Mouse (Mus musculus): ENCODE data around the gene Pdgfb.

The Pdgfb gene

DNA sequence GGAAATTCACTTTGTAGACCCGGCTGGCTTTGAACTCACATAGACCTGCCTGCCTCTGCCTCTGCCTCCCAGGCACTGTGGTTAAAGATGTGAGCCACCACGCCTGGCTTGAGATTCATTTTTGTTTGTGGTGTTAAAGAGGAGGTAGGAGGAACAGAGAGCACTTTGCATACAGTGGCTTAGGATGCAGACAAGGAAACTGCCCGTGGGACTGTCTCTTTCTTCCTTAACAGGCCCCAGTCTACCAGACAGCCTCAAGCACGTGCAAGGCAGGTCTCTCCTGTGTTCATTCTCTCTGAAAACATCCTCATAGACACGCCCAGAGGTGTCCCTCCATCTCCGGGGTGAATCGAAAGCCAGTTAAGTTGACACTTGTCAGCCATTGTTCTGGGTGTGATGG lies 19.6 kb upstream of the Pdgfb start:
- no peak for DNase-seq

DNA sequence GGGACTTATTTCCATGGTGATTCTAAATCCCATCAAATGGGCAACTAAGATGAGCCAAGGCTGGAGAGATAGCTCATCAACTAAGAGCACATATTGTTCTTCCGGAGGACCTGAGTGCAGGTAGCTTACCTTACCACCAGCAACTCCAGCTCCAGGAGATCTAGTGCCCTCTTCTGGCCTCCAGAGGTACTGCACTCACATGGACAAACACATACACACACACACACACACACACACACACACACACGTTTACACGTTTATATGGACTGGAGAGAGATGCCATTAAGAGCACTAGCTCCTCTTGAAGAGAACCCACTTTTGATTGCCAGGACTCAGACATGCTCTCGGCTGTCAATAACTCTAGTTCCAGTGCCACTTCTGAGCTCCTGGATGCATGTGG lies 16.4 kb upstream of the Pdgfb start:
- DNase-seq, result no peak

DNA sequence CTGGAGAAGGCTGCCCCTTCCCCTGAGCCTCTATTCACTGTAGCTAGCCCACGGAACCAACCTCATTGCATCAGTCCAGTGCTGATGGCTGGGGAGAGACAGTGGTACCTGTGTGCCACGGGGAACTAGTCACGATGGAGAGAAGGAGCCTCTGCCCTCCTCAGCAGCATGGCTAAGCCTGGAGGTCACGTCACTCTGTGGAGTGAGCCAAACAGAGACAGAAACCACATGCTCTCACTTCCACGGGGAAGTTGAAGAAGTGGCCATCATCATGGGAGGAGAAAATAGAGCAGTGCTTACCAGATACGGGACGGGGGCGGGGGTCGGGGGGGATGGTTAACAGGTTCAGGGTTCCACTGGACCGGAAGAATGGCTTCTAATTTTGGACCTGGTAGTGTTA lies 15.6 kb upstream of the Pdgfb start:
- DNase-seq, result no peak

DNA sequence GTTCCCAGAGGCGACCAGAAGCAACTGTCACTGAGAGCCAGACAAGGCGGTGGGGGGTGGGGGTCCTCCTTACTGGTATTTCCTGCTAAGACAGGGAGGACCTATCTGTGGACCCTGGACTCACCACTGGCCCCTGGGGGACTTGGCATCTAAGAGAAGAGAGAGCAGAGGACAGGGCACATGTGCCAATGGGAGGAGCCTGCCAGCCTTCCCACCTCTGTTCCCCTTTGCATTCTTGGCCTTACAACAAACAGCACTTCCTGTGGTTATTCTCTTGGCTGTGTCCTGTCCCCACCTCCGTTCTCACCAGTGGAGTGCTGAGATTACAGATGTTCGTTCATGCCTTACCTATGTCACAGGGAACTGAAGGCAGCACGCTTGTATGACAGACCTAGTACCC lies 14.1 kb upstream of the Pdgfb start:
- DNase-seq, result no peak

DNA sequence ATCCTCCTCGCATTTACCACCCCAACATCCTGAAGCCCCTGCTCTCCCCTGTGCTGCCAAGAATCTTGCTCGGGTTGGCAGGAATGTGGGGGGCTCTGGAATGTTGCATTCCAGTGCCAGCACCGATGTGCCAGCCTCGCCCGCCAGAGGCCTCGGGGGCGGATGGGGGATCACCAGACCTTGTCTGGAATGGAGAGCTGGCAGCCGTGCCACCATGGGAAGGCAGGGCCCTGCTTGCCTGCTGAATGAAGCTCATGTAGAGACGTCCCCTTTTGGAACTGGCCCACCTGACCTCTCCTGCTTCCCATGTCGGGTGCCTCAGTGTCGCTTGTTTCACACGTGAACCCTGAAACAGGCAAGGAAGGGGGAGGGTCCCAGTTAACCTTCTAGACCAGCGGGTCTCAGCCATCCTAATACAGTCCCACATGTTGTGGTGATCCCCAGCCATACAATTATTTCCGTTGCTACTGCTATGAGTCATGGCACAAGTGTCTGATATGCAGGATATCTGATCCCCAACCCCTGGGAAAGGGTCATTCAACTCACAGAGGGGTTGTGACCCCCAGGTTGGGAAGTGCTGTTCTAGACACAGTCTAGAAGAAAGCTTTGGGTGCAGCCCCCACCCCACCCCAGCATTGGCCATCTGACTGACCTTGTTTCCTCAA lies 12.0 kb upstream of the Pdgfb start:
- DNase-seq, result peak in 1 of 2 experiments; percentile 42

DNA sequence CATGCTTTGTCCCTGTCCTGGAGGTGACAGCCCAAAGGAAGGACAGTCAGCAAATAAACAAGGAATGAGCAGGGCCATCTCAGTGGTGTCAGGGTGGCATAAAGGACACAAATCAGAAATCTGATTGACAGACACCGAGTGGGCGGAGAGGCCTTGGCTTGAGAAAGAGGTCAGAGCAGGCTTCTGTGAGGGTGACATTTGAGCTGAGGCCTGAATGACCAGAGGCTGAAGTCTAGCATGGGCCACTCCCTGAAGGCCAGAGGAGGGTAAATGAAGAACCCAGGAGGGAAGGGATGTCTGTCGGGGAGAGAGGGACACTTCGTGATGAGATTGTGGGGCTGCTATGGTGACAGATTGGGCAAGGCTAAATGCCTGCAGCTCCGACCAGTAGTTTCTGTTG lies 11.3 kb upstream of the Pdgfb start:
- DNase-seq, result no peak

DNA sequence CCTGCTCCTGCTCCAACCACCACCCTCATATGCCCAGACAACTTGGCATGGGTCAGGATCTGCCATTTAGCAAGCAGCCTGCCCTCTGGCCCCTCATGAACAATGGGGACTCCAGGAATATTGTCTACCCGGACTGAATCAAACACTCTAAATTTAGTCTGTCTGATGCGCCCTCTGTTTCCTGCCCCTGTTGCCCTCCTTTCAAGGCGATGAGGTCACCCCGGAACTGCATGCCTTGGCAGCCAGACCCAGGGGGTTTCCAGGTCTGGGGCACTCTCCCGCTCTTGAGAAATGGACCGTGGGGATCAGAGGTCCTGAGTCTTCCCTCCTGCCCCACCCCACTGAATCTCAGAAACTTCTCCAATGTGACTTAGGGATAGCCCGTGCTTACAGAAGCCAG lies 10.8 kb upstream of the Pdgfb start:
- DNase-seq, result no peak

DNA sequence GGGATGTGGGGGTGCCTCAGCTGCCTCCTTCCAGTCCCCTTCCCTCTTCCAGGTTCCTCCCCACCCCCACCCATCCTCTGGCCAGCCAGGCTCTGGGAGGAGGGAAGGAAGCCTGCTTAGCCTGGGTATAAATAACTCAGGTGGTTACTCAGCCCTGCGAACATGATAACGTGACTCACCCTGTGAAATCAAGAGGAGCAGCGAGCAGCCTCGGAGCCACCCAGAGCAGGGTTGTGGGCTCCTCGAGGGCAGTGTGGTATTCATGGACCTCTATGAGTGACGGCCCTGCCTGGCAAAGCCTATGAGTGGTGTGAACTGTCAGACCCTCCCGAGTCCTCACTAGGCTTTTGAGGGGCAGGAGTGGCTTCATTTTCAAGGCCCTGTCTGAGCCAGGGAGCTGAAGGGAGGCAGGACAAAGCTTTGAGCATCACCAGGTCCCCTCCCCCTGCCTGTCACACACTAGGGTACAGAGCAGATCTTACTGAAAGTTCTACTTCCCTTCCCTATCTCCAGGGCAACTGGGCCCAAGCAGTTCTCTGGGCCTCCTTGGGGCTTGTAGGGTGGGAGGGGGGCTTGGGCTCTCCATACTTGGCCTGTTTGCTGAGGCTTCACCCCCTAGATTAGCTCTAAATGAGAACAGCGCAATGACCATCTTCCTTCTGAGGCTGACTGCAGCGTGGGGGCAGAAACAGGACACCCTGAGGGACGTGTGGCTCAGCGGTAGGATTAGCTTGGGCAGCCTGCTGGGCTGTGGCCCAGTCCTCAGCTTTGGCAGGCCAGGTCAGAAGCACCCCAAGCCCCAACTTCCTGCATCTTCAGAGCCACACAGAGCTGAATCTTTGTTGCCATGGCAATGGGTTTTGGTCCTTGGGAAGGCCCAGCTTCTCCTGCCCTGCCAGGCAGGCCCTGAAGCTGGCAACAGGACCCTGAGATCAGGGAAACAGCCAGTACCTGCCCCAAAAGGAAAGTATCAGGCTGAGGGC lies 9.8 kb upstream of the Pdgfb start:
- no peak for DNase-seq

DNA sequence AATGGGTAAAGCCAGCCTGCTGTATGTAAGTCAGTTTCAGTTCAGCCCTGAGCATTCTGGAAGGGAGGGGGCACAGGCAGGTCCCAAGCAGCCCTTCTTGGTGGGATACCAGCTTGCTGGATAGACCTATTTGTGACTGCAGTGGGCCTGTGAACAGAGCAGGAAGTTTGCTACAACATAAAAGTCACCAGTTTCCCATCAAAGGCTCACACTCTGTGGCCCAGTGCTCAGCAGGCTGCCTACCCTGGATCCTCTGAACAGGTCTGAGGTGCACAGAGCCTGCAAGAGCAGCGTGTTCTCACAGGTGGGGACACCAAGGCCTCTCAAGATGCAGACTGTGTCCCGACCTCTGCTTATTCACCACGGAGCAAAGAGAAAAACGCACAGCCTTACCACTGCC lies 5.7 kb upstream of the Pdgfb start:
- no peak for DNase-seq

DNA sequence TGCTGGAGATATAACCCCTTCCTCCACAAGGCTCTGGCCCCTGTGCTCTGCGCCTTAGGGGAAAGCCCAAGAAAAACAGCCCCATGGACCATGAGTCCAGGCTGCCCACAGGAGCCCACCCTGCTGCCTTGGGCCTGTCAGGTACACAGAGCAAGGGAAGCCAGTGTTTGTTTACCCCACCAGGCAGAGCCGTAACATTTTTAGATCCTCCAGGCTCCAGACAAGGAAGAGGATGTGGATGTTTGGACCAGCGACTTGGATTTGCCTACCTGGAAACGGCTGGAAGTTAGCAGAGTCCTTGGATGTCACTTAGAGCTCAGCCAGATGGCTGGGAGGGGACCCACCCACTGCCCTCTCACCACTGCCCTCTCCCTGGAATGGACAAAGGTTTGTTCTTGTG lies 4.8 kb upstream of the Pdgfb start:
- no peak for DNase-seq

DNA sequence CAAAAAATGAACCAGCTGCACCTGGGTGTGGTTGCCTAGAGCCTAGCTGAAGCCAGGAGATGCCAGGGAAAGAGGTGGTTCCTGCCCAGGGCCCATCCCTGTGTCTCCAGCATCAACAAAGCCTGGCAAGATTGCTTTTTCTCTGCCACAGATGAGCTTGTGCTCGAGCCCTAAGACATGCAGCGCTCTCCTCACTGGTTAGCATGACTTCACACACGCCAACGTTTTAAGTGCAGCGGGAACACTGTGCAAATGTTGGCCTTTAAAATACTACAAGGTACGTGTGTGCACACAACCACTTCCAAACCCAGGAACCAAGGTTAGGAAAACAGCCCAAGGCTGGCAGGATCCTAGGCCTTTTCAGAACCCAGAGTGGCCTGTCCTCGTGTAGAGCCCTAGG lies 4.4 kb upstream of the Pdgfb start:
- DNase-seq, result no peak

DNA sequence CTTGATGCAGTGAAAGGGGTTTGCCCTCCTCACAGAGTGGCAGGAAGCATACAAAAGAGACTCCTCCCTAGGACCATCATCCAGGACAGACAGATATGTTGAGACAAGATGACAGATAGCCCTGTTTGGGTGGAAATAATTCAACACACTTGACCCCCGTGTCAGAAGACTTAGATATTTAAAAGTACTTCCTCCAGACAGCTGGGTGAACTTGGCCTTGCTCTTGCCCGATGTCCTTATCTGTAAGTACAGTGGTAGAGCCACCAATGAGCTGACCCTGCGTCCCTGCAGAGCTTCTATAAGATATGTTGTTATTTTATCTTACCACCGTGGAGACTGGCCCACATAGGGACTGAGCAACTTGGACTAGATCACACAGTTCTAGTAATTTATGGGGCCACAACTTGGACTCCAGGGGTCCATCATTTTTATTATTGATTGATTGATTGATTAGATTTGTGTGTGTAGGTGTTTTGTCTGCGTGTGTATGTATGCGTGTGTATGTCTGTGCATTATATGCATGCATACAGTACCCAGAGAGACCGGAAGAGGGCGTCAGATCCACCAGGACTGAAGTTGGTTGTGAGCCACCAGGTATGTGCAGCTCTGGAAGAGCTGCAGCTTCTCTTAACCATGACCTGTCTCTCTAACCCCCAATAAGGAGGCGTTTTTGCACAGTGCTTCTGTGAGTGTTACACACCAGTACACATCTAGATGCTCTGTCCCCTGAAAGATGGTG lies 2.0 kb upstream of the Pdgfb start:
- no peak for DNase-seq

DNA sequence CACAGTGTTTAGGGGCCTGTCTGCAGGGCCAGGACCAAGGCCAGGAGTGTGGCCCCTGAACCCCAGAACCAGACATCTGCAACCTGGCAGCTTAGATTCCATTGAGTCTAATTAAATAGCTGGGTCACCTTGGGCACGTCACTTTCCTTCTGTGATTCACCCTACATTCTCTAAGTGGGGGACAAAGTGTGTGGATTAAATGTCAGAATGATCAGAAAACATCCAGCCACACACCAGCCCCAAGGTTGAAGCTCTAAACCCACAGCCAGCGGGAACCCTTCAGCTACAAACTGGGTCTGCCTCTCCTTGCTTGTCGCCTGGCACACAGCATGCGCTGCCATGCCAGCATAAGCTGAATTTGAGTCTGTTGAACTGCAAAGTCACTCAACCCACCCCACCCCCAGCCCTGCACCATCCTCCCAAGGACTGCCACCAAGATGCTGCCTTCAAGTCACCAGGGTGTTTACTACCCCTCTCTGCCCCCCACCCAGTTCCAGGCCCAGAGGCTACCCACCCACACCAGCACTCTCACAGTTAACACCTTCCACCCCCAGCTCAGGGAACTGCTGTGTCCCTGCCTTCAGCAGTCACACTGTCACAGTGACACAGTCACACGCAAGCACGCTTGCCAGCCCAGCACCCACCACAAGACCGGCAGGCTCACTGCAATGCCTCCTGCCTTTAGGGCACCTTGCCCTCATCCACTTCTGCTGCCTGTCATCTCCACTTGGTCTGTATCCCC lies 605 bp upstream of the Pdgfb start:
- peak in 1 of 2 experiments; percentile 33 for DNase-seq

DNA sequence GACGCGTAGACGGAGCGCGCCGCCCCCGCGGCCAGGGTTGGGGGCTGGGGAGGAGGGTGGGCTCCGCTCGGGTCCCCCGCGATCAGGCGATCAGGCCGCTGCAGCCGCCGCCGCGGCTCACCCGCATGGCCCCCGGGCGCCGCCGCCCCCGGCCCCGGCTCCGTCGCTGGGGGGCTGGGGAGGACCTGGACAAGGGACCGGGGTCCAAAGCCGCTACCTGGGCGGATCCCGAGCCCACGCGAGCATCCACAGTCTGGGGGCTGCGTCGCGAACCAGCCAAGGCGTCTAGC lies 801 bp downstream of the Pdgfb start:
- no peak for DNase-seq

DNA sequence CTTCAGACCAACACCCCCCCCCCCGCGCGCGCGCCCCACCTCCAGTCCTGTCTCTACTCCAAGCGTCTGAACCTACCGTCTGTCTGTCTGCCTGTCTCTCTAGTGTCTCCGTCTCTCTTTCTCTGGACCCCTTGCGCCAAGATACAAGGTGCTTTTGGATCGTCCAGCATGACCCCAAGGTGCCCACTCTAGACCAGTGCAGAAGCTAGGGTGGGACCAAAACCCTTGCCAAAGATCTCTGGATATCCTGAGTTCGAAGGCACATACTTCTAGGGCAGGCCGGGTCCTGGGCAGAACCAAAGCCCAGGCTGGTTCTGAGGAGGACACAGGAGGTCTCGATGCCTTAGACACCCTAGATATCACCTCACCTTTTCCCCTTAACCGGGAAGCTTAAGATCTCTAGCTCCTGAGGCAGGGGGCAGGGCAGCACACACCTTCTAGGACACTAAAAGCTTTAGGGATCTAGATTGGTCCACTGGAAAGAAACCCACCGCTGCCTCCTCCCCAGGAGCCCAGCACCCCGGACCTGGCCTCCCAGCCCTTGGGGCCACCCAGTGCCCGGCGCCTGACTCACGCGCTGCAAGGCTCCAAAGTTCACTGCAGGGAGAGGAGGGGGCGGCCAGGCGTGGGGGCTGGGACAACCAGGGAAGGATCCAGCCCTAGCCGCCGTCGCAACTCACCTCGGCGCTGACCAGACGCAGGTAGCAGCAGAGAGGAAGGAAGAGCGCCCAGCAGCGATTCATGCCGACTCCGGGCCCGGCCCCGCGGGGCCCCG lies 1.3 kb downstream of the Pdgfb start:
- no peak for DNase-seq

DNA sequence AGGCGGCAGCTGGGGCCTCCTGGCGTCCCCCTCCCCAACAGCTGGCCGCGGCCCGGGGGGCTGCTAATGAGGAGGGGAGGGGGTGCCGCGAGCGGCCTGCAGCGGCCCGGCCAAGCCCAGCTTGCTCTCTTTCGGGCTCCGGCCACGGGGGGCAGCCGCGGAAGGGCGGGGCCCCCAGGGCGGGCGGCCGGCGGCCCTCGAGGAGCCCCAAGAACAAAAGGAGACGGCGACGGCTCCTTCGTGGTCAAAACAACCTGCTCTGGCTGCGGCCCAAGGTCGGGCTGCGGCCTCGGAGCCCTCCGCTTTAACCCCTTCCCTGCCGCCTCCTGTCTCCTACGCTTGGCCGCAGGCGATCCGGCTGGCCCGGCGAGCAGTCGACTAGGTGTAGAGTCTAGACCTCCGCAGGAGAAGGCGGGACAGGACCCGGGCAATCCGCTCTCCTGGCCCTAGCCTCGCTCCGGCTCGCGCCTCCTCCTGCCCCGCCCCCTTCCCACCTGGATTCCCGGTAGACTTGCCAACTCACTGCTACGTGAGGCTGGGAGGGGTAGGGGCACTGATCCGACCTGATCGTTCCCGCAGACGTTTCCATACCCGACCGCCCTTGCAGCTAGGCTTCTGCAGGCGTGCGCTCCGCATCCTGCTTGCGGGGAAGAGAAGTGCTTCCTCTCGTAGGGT lies 2.1 kb downstream of the Pdgfb start:
- DNase-seq, result peak; percentile 88

DNA sequence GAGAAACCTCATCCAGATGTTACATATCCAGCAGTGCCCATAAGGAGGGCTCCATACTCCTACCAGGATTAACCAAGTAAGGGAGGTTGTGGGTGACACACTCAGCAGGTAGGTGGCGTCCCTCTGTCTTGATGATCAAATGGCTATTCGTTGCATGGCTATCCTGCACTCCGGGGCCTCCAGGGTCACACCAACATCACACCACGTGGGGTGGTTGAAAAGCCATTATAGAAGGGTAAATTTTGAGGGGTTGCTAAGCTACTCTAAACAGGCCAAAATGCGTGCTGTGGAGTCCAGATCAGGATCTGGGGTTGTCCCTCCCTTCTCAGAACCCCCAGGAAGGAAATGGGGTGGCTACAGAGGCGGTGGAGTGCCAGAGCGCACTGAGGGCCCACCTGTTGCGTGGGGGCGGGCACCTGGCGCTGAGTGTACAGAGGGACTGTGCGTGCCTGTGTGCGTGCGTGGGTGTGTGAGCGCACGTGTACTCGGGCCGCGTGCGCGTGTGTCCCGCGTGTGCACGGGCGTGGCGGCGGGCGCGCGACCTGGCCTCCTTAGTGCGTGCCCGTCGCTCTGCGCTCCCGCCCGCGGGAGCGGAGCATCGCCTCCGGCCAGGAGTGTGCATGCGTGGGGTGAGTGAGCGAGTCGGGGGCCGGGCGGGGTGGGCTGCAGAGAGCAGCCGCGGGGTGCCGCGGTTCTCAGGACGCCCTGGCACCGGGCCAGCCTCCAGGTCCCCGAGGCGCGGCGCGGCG lies 2.8 kb downstream of the Pdgfb start:
- peak; percentile 86 to 87 for DNase-seq

DNA sequence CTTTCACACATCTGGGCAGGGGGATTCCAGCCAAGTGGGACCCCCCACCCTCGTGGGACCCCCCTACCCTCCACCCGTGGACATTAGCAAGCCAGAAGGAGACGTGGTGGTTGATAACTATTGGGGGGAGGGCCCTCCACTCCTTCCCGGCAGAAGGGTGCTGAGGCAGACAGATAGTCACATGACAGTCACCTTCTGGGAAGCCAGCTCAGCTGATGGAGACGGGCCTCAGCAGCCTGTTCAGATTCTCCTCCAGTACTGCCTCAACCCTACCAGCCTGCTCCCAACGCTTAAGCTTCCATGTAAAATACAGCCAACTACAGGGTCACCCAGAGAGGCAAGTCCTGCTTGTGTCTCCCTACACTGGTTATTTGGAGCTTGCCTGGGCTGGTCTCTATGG lies 3.6 kb downstream of the Pdgfb start:
- no peak for DNase-seq

DNA sequence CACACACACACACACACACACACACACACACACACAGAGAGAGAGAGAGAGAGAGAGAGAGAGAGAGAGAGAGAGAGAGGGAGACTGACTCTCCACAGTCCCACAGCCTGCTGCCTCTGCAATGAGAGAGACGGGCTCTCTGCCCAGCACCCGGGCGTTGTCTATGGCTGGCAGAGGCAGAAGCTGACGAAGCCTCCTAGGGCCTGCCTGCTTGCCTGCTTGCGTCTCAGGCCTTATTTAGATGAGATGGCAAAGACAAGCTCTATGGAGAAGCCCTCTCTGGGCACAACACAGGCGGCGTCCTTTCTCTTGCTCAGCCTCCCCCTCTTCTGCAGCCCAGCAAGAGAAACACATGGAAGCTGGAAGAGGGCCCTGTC lies 4.6 kb downstream of the Pdgfb start:
- peak; percentile 66 to 76 for DNase-seq

DNA sequence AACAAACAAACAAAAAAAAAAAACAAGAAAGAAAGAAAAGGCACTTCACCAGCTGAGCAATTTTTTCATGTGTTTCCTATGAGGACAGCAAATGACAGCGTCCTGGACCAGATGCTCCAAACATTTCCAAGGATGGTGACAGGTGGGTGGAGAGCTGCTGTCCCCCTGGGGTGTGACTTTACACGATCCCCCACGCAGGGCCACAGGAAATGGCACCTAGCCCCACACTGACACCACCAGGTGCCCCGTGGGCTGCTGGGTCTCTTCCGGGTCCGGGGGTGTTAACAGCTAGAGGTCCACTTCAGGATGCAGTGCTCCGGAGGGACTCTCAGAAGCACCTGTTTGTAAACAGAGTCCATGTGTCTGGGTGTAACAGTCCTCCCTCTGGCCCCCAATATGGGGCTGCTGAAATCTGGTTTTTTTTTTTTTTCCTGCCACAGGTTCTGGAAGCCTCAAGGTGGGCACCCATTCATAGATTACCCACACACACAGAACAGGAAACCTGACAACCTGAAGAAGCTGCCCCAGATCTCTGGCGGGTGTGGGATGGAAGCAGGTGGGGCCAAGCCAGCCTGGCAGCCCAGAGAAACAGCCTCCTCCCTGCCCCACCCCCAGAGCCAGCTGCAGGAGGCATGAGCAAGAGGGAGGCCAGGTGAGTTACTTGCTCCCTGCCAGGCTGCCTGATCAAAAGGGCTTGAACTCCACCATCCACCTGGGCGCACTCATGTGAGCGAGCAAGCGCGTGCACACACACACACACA lies 5.2 kb downstream of the Pdgfb start:
- DNase-seq, result no peak
